8 mouse cellular contexts compared by ENCODE assay signal in genomic region chr5:139149681-139150602, GRCm38 (mm10). TPM values are rescaled to one million over a fixed set of nuclear protein-coding genes. Genes with fewer than 3 reads are reported as not detected.
DNase-seq lines count a peak whose midpoint lies in the region; ATAC-seq and TF ChIP-seq lines count a peak whose summit lies in the region.

Gene Prkar1b (minus strand): TSS chr5:139150001.
Gene Dnaaf5 (plus strand): TSS chr5:139150223.

- H3K4me3 ChIP-seq in E14TG2a.4 (replicated peaks; ENCODE audit: low read length) = peak within 1 kb of the TSS; percentile 99
- H3K4me3 ChIP-seq in forebrain, embryonic 12.5 days (replicated peaks) = peak within 1 kb of the TSS; percentile 100
- peak within 1 kb of the TSS; percentile 96 for H3K4me3 ChIP-seq in heart, postnatal 0 days (ENCODE audit: low read depth, low read length)
- peak within 1 kb of the TSS; percentile 88 for H3K4me3 ChIP-seq in liver, embryonic 16.5 days (ENCODE audit: low read depth, low read length)
- H3K4me3 ChIP-seq in neural tube, embryonic 13.5 days = peak within 1 kb of the TSS; percentile 92
- H3K4me3 ChIP-seq in testis, adult 2 months (ENCODE audit: control insufficient read depth, low read depth, low read length) = peak within 1 kb of the TSS; percentile 97

- TF ChIP-seq POLR2A in testis, adult 2 months (IDR thresholded peaks at IDR 0.05; ENCODE audit: control insufficient read depth, low read depth, low read length) = peak; percentile 51; the same call in 1 of the 2 replicates

- no peak for TF ChIP-seq EP300 in heart, postnatal 0 days (IDR thresholded peaks at IDR 0.05; ENCODE audit: low read depth)

- H3K27me3 ChIP-seq in E14TG2a.4 (ENCODE audit: insufficient read depth, low read length) = no peaks in the 10 kb centered on the region
- H3K27me3 ChIP-seq in forebrain, embryonic 12.5 days = no peaks in the 10 kb centered on the region
- H3K27me3 ChIP-seq in heart, postnatal 0 days (ENCODE audit: control insufficient read depth, insufficient read depth, low read length) = no peaks in the 10 kb centered on the region
- H3K27me3 ChIP-seq in liver, embryonic 16.5 days (ENCODE audit: control insufficient read depth, insufficient read depth, low read depth, low read length) = no peaks in the 10 kb centered on the region
- H3K27me3 ChIP-seq in neural tube, embryonic 13.5 days = no peaks in the 10 kb centered on the region
- no peaks in the 10 kb centered on the region for H3K27me3 ChIP-seq in testis, adult 2 months (ENCODE audit: control insufficient read depth, insufficient read depth, low read length)

- H3K36me3 ChIP-seq in E14TG2a.4 (ENCODE audit: insufficient read depth, low read length) = peaks cover 61% of the 10 kb centered on the region
- H3K36me3 ChIP-seq in forebrain, embryonic 12.5 days (replicated peaks) = peaks cover 30% of the 10 kb centered on the region
- H3K36me3 ChIP-seq in heart, postnatal 0 days (replicated peaks; ENCODE audit: control insufficient read depth, insufficient read depth, low read length) = peaks cover 23% of the 10 kb centered on the region
- H3K36me3 ChIP-seq in liver, embryonic 16.5 days (ENCODE audit: control insufficient read depth, insufficient read depth) = no peaks in the 10 kb centered on the region
- H3K36me3 ChIP-seq in neural tube, embryonic 13.5 days = peaks cover 23% of the 10 kb centered on the region
- H3K36me3 ChIP-seq in testis, adult 2 months (ENCODE audit: control insufficient read depth, insufficient read depth, low read length) = no peaks in the 10 kb centered on the region; the same call in 1 of the 2 replicates

- H3K9me3 ChIP-seq in E14TG2a.4 (ENCODE audit: low read length) = no peaks in the 10 kb centered on the region
- H3K9me3 ChIP-seq in forebrain, embryonic 12.5 days = no peaks in the 10 kb centered on the region
- no peaks in the 10 kb centered on the region for H3K9me3 ChIP-seq in heart, postnatal 0 days (replicated peaks; ENCODE audit: control insufficient read depth, low read length)
- no peaks in the 10 kb centered on the region for H3K9me3 ChIP-seq in liver, embryonic 16.5 days (replicated peaks; ENCODE audit: control insufficient read depth, low read length)
- no peaks in the 10 kb centered on the region for H3K9me3 ChIP-seq in neural tube, embryonic 13.5 days

- WGBS in forebrain, embryonic 12.5 days = under 1% methylated on average over 85 of the region's 87 CpGs
- under 1% methylated on average over 70 of the region's 87 CpGs for WGBS in heart, postnatal 0 days
- WGBS in liver, embryonic 16.5 days (ENCODE audit: insufficient replicate concordance) = under 1% methylated on average over 71 of the region's 87 CpGs
- WGBS in neural tube, embryonic 13.5 days = under 1% methylated on average over 82 of the region's 87 CpGs

- H3K4me2 ChIP-seq in forebrain, embryonic 12.5 days = peak within 1 kb of the TSS; percentile 96
- H3K4me2 ChIP-seq in heart, postnatal 0 days (ENCODE audit: low read depth, low read length) = peak within 1 kb of the TSS; percentile 99
- H3K4me2 ChIP-seq in liver, embryonic 16.5 days (ENCODE audit: low read depth, low read length) = peak within 1 kb of the TSS; percentile 98
- H3K4me2 ChIP-seq in neural tube, embryonic 13.5 days = peak within 1 kb of the TSS; percentile 96

- H3K9ac ChIP-seq in forebrain, embryonic 12.5 days = peak within 1 kb of the TSS; percentile 88
- peak within 1 kb of the TSS; percentile 73 for H3K9ac ChIP-seq in heart, postnatal 0 days (replicated peaks; ENCODE audit: low read depth, low read length)
- peak within 1 kb of the TSS; percentile 71 for H3K9ac ChIP-seq in liver, embryonic 16.5 days (ENCODE audit: low read depth, low read length)
- peak within 1 kb of the TSS; percentile 89 for H3K9ac ChIP-seq in neural tube, embryonic 13.5 days

- peak; percentile 99 for DNase-seq in c-Kit-positive CD71-positive TER-119-positive erythroid progenitor cells, embryonic 14.5 days (ENCODE audit: low spot score)
- DNase-seq in heart, postnatal 0 days (ENCODE audit: low spot score) = peak; percentile 99
- DNase-seq in kidney, postnatal 4 days = peak; percentile 97 to 98

- ATAC-seq in forebrain, embryonic 12.5 days (ENCODE audit: low FRiP score) = peak; percentile 97
- ATAC-seq in heart, postnatal 0 days (ENCODE audit: insufficient read depth, low read depth) = peak; percentile 98
- peak; percentile 94 for ATAC-seq in liver, embryonic 16.5 days (ENCODE audit: low read depth)
- peak; percentile 97 for ATAC-seq in neural tube, embryonic 13.5 days (ENCODE audit: low read depth)

- no peak for TF ChIP-seq CTCF in E14TG2a.4 (conservative IDR thresholded peaks at IDR 0.05; ENCODE audit: low read length)
- no peak for TF ChIP-seq CTCF in heart, postnatal 0 days (IDR thresholded peaks at IDR 0.05; ENCODE audit: low read depth)
- TF ChIP-seq CTCF in testis, adult 2 months (IDR thresholded peaks at IDR 0.05; ENCODE audit: control insufficient read depth, insufficient read depth, insufficient replicate concordance, low read depth, low read length) = no peak; the same call in 1 of the 2 replicates

- H3K4me1 ChIP-seq in E14TG2a.4 (replicated peaks; ENCODE audit: low read depth, low read length) = peaks cover 63% of the 10 kb centered on the region
- peaks cover 17% of the 10 kb centered on the region for H3K4me1 ChIP-seq in forebrain, embryonic 12.5 days
- peaks cover 9% of the 10 kb centered on the region for H3K4me1 ChIP-seq in heart, postnatal 0 days (ENCODE audit: control insufficient read depth, insufficient read depth)
- H3K4me1 ChIP-seq in liver, embryonic 16.5 days (ENCODE audit: control insufficient read depth, low read depth, low read length) = peaks cover 18% of the 10 kb centered on the region
- H3K4me1 ChIP-seq in neural tube, embryonic 13.5 days (replicated peaks) = peaks cover 22% of the 10 kb centered on the region
- peaks cover 6% of the 10 kb centered on the region for H3K4me1 ChIP-seq in testis, adult 2 months (ENCODE audit: control insufficient read depth, insufficient read depth, low read length)

- peak within 1 kb of the TSS; percentile 77 for H3K27ac ChIP-seq in forebrain, embryonic 12.5 days
- H3K27ac ChIP-seq in heart, postnatal 0 days (ENCODE audit: low read depth) = peak within 1 kb of the TSS; percentile 47
- H3K27ac ChIP-seq in liver, embryonic 16.5 days (ENCODE audit: low read length) = peak within 1 kb of the TSS; percentile 42
- H3K27ac ChIP-seq in neural tube, embryonic 13.5 days (replicated peaks) = peak within 1 kb of the TSS; percentile 73
- H3K27ac ChIP-seq in testis, adult 2 months (ENCODE audit: control insufficient read depth, insufficient read depth, low read depth, low read length) = peak within 1 kb of the TSS; percentile 90

RNA-seq across cellular contexts. Expression of gene Prkar1b, which starts in this region (rescaled TPM):
- 35.2 and 37.0 TPM in 2 replicates for polyA plus RNA-seq in forebrain, embryonic 12.5 days (2016; fragmentation: Nextera tagmentation; extraction: Ambion mirVana)
- 2.3 TPM in 2 replicates for total RNA-seq in heart, postnatal 0 days (2014; rRNA removed; ENCODE audit: low replicate concordance)
- polyA plus RNA-seq in heart, postnatal 0 days (2015; fragmentation: Nextera tagmentation; extraction: Ambion mirVana) = 3.9 and 4.4 TPM in 2 replicates
- polyA plus RNA-seq in liver, embryonic 16.5 days (2015; fragmentation: Nextera tagmentation; extraction: Ambion mirVana) = 0.80 and 0.96 TPM in 2 replicates
- 183 and 196 TPM in 2 replicates for polyA plus RNA-seq in neural tube, embryonic 13.5 days (2015; fragmentation: Nextera tagmentation; extraction: Ambion mirVana)
- polyA plus RNA-seq in testis, adult 2 months (2012; rRNA removed) = 5.4 and 6.9 TPM in 2 replicates

RNA-seq across cellular contexts. Expression of gene Dnaaf5, which starts in this region (rescaled TPM):
- polyA plus RNA-seq in forebrain, embryonic 12.5 days (2016; fragmentation: Nextera tagmentation; extraction: Ambion mirVana) = 5.9 and 7.5 TPM in 2 replicates
- total RNA-seq in heart, postnatal 0 days (2014; rRNA removed; ENCODE audit: low replicate concordance) = 23.0 and 38.1 TPM in 2 replicates
- 2.3 and 2.8 TPM in 2 replicates for polyA plus RNA-seq in heart, postnatal 0 days (2015; fragmentation: Nextera tagmentation; extraction: Ambion mirVana)
- polyA plus RNA-seq in liver, embryonic 16.5 days (2015; fragmentation: Nextera tagmentation; extraction: Ambion mirVana) = 1.3 and 2.4 TPM in 2 replicates
- polyA plus RNA-seq in neural tube, embryonic 13.5 days (2015; fragmentation: Nextera tagmentation; extraction: Ambion mirVana) = 4.6 and 4.8 TPM in 2 replicates
- polyA plus RNA-seq in testis, adult 2 months (2012; rRNA removed) = 35.5 and 40.4 TPM in 2 replicates

Comparison
In these comparisons a context has a peak if more than half of its experiments do, and no peak if none do; other contexts are left out.
1. Peak in every context shown above with its lines: DNase-seq, ATAC-seq, H3K4me3 ChIP-seq and H3K27ac ChIP-seq.